Comparison of ENCODE assay signal across 24 mouse cellular contexts in the genomic region with DNA sequence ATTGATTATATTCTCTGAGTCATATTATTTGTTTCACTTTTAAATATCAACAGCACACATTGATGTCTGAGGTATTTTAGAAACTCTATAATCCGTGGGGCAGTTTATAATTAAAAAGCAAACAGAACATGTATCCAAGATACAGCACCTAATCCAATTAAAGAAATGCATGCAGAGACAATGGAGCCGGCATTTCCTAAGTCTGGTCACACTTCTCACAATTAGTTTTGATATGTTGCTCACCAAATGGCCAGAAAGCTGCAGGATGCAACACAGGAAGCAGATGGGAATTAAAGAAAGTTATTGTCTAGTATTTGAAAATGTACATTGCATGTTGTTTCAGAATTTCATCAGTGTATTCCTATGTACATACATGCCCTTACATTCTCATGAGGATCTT.
"Had no signal": no experiment of that assay in that cellular context is flagged by ENCODE, and none has a peak within 500 bp of the region (broad histone marks: within the 10 kb centered on the region; RNA-seq: fewer than 3 reads in every experiment).

No protein-coding gene starts in this region.

- H3K4me3 ChIP-seq: heart, adult 2 months; heart, embryonic 13.5 days; heart, embryonic 15.5 days; hindbrain, embryonic 13.5 days; hindbrain, embryonic 15.5 days; layer of hippocampus, adult 2 months; limb, embryonic 13.5 days; limb, embryonic 15.5 days had no signal

- H3K4me2 ChIP-seq: heart, embryonic 11.5 days; heart, embryonic 13.5 days; heart, embryonic 15.5 days; hindbrain, embryonic 13.5 days; hindbrain, embryonic 15.5 days; limb, embryonic 13.5 days; limb, embryonic 15.5 days had no signal

- H3K9me3 ChIP-seq: heart, embryonic 13.5 days; heart, embryonic 15.5 days; hindbrain, embryonic 13.5 days; hindbrain, embryonic 15.5 days; limb, embryonic 13.5 days; limb, embryonic 15.5 days had no signal

- H3K4me1 ChIP-seq: heart, embryonic 13.5 days; heart, embryonic 15.5 days; hindbrain, embryonic 13.5 days; hindbrain, embryonic 15.5 days; limb, embryonic 13.5 days; limb, embryonic 15.5 days had no signal

- H3K27ac ChIP-seq: heart, adult 2 months; heart, embryonic 13.5 days; heart, embryonic 15.5 days; hindbrain, embryonic 13.5 days; hindbrain, embryonic 15.5 days; hindbrain, postnatal 0 days; layer of hippocampus, adult 2 months; limb, embryonic 13.5 days; limb, embryonic 15.5 days had no signal

- DNase-seq: gastrocnemius, postnatal 14 days; gastrocnemius, postnatal 36 days; heart, adult 11 months; heart, adult 2 months; heart, postnatal 14 days; heart, postnatal 36 days; kidney, adult 11 months; kidney, adult 8-10 months; kidney, postnatal 10 days; kidney, postnatal 25 days; kidney, postnatal 4 days; layer of hippocampus, adult 9-11 months; layer of hippocampus, postnatal 36 days; left cerebral cortex, postnatal 4 days had no signal

- H3K36me3 ChIP-seq: heart, embryonic 13.5 days; heart, embryonic 15.5 days; hindbrain, embryonic 13.5 days; hindbrain, embryonic 15.5 days; limb, embryonic 13.5 days; limb, embryonic 15.5 days had no signal

- ATAC-seq: hindbrain, postnatal 0 days; intestine, embryonic 16.5 days had no signal

- H3K27me3 ChIP-seq: heart, embryonic 13.5 days; heart, embryonic 15.5 days; hindbrain, embryonic 13.5 days; hindbrain, embryonic 15.5 days; limb, embryonic 13.5 days; limb, embryonic 15.5 days had no signal

- H3K9ac ChIP-seq: heart, embryonic 13.5 days; heart, embryonic 15.5 days; hindbrain, embryonic 13.5 days; hindbrain, embryonic 15.5 days; limb, embryonic 13.5 days; limb, embryonic 15.5 days had no signal
